Mouse (Mus musculus) MEL (cell line): ENCODE measurements around the gene Cyp2c23. TPM values are rescaled to one million over a fixed set of nuclear protein-coding genes. Genes with fewer than 3 reads are reported as not detected.

ENCODE experiments used
- DNase-seq: peaks from one replicate; pipeline ENCODE4 v3.0.0; 2011; ENCODE audit warnings: low read depth, low spot score
- H3K27ac ChIP-seq: 2 replicates; pipeline ENCODE4 v1.5.1; 2012; ENCODE audit warnings: low read depth, mild to moderate bottlenecking, control low read depth, low read length, moderate library complexity; ENCODE audit not compliant: control insufficient read depth
- H3K27me3 ChIP-seq, 2 experiments: fragments of 150-350 bp in 1 of 2; sonication (generic) in 1 of 2; 2 replicates each; pipeline ENCODE4 v1.6.1; 2012; ENCODE audit warnings: low read length in 2 of 2, mild to moderate bottlenecking in 2 of 2, improper control_type of control experiment in 1 of 2, moderate library complexity in 1 of 2; ENCODE audit not compliant: insufficient read depth in 2 of 2, control insufficient read depth in 1 of 2
- H3K36me3 ChIP-seq, 2 experiments: 2 replicates each; pipeline ENCODE4 v1.6.1; 2012 to 2014; ENCODE audit warnings: low read length in 2 of 2, improper control_type of control experiment in 1 of 2, inconsistent platforms in 1 of 2, mild to moderate bottlenecking in 1 of 2; ENCODE audit not compliant: insufficient read depth in 2 of 2, control insufficient read depth in 1 of 2
- H3K4me1 ChIP-seq, 2 experiments: fragments of 150-350 bp in 1 of 2; sonication (generic) in 1 of 2; 2 replicates each; pipeline ENCODE4 v1.6.1; 2012; ENCODE audit warnings: low read length in 2 of 2, improper control_type of control experiment in 1 of 2, mild to moderate bottlenecking in 1 of 2; ENCODE audit not compliant: insufficient read depth in 2 of 2, control insufficient read depth in 1 of 2
- H3K4me3 ChIP-seq, 2 experiments: fragments of 150-350 bp in 1 of 2; sonication (generic) in 1 of 2; 2 replicates each; pipeline ENCODE4 v1.5.1; 2012; ENCODE audit warnings: low read depth in 2 of 2, low read length in 2 of 2, mild to moderate bottlenecking in 2 of 2, moderate library complexity in 2 of 2, control low read depth in 1 of 2, improper control_type of control experiment in 1 of 2; ENCODE audit not compliant: control insufficient read depth in 1 of 2, insufficient read depth in 1 of 2
- H3K79me2 ChIP-seq: 2 replicates; pipeline ENCODE4 v1.6.1; 2012; ENCODE audit warnings: mild to moderate bottlenecking, low read length, moderate library complexity; ENCODE audit not compliant: control insufficient read depth, poor library complexity, insufficient read depth
- H3K9ac ChIP-seq: 2 replicates; pipeline ENCODE4 v1.6.1; 2012; ENCODE audit warnings: low read depth, mild to moderate bottlenecking, control low read depth, low read length, moderate library complexity; ENCODE audit not compliant: control insufficient read depth, poor library complexity, severe bottlenecking
- H3K9me3 ChIP-seq: fragments of 150-350 bp; sonication (generic); replicated peaks from 2 replicates; pipeline ENCODE4 v1.6.1; 2012; ENCODE audit warnings: mild to moderate bottlenecking, low read length, improper control_type of control experiment, moderate library complexity; ENCODE audit not compliant: insufficient read depth
- CHD2 ChIP-seq: IDR thresholded peaks from 2 replicates; pipeline ENCODE4 v1.6.1; 2011; ENCODE audit warnings: low read length, improper control_type of control experiment
- E2F4 ChIP-seq: IDR thresholded peaks from 2 replicates; pipeline ENCODE4 v1.6.1; 2011; ENCODE audit warnings: low read depth, low read length, improper control_type of control experiment, borderline replicate concordance
- ETS1 ChIP-seq: IDR thresholded peaks from 2 replicates; pipeline ENCODE4 v1.6.1; 2012; ENCODE audit warnings: low read depth, mild to moderate bottlenecking, inconsistent platforms, low read length, improper control_type of control experiment, moderate library complexity
- GATA1 ChIP-seq: IDR thresholded peaks from 2 replicates; pipeline ENCODE4 v1.6.1; 2011; ENCODE audit warnings: low read depth, low read length, improper control_type of control experiment
- HCFC1 ChIP-seq: IDR thresholded peaks from 2 replicates; pipeline ENCODE4 v1.6.1; 2012; ENCODE audit warnings: low read depth, mild to moderate bottlenecking, inconsistent platforms, low read length, improper control_type of control experiment, moderate library complexity
- JUND ChIP-seq: IDR thresholded peaks from 2 replicates; pipeline ENCODE4 v1.6.1; 2011; ENCODE audit warnings: low read depth, mild to moderate bottlenecking, improper control_type of control experiment, low read length
- MAZ ChIP-seq: IDR thresholded peaks from 2 replicates; pipeline ENCODE4 v1.6.1; 2012; ENCODE audit warnings: low read depth, mild to moderate bottlenecking, inconsistent platforms, low read length, improper control_type of control experiment
- MYB ChIP-seq: IDR thresholded peaks from 2 replicates; pipeline ENCODE4 v1.6.1; 2011; ENCODE audit warnings: mild to moderate bottlenecking, low read depth, low read length, improper control_type of control experiment
- NELFE ChIP-seq: IDR thresholded peaks from 2 replicates; pipeline ENCODE4 v1.6.1; 2011; ENCODE audit warnings: low read depth, low read length, improper control_type of control experiment
- NRF1 ChIP-seq: IDR thresholded peaks from 2 replicates; pipeline ENCODE4 v1.6.1; 2014; ENCODE audit warnings: low read depth, mild to moderate bottlenecking, inconsistent platforms, low read length, improper control_type of control experiment, moderate library complexity; ENCODE audit not compliant: poor library complexity, insufficient read depth, severe bottlenecking
- POLR2AphosphoS2 ChIP-seq: IDR thresholded peaks from 2 replicates; pipeline ENCODE4 v1.6.1; 2011; ENCODE audit warnings: low read length, improper control_type of control experiment
- RCOR1 ChIP-seq: IDR thresholded peaks from 2 replicates; pipeline ENCODE4 v1.6.1; 2012; ENCODE audit warnings: low read depth, mild to moderate bottlenecking, inconsistent platforms, low read length, improper control_type of control experiment
- SIN3A ChIP-seq: IDR thresholded peaks from 2 replicates; pipeline ENCODE4 v1.6.1; 2012; ENCODE audit warnings: low read length, improper control_type of control experiment, inconsistent platforms
- TBP ChIP-seq: IDR thresholded peaks from 2 replicates; pipeline ENCODE4 v1.8.0; 2011; ENCODE audit warnings: low read depth, low read length, improper control_type of control experiment
- UBTF ChIP-seq: IDR thresholded peaks from 2 replicates; pipeline ENCODE4 v1.6.1; 2012; ENCODE audit warnings: low read depth, mild to moderate bottlenecking, inconsistent platforms, low read length, improper control_type of control experiment, moderate library complexity, borderline replicate concordance; ENCODE audit not compliant: insufficient read depth
- ZC3H11A ChIP-seq: IDR thresholded peaks from 2 replicates; pipeline ENCODE4 v1.6.1; 2012; ENCODE audit warnings: low read depth, mild to moderate bottlenecking, inconsistent platforms, low read length, improper control_type of control experiment
- ZNF384 ChIP-seq: IDR thresholded peaks from 2 replicates; pipeline ENCODE4 v1.6.1; 2012; ENCODE audit warnings: low read depth, mild to moderate bottlenecking, inconsistent platforms, low read length, improper control_type of control experiment
- polyA plus RNA-seq, 2 experiments: library from polyadenylated mRNA; stranded (reverse) in 1 of 2; unstranded in 1 of 2; fragments of >175 nt in 1 of 2; fragments of >200 nt in 1 of 2; gene quantifications; 2 replicates each; pipeline versions ENCODE4 v1.2.1 to v1.2.4; 2012; ENCODE audit warnings: low replicate concordance in 2 of 2, low read depth in 1 of 2; ENCODE audit not compliant: insufficient read length in 2 of 2, insufficient read depth in 1 of 2, missing spikeins in 1 of 2
- total RNA-seq: library from RNA; depleted of rRNA; stranded (reverse); fragments of 300-350 nt; gene quantifications from 2 replicates; pipeline ENCODE4 v1.2.3, GENCODE M21; 2012

Cyp2c23 gene
- total and polyA plus RNA-seq, 3 experiments, result not detected

- Histone ChIP-seq H3K9me3 (no peaks in the 10 kb centered on the region), H3K27me3 (peaks cover 6 to 7% of the 10 kb centered on the region in 2 experiments), H3K4me3 (no peak overlapping the region), H3K27ac (no peak overlapping the region), H3K9ac (no peak overlapping the region), H3K4me1 (no peaks in the 10 kb centered on the region), H3K36me3 (no peaks in the 10 kb centered on the region), H3K79me2 (no peaks in the 10 kb centered on the region)
- no peak for DNase-seq
- TF ChIP-seq UBTF (no peak), NRF1 (no peak), ETS1 (no peak), NELFE (no peak), MAZ (no peak), POLR2AphosphoS2 (no peak), MYB (no peak), SIN3A (no peak), ZNF384 (no peak), HCFC1 (no peak), CHD2 (no peak)
Observed at GRCm38 (mm10) chr19:43990362-43990761, 38.6 kb downstream of the Cyp2c23 start.

DNA sequence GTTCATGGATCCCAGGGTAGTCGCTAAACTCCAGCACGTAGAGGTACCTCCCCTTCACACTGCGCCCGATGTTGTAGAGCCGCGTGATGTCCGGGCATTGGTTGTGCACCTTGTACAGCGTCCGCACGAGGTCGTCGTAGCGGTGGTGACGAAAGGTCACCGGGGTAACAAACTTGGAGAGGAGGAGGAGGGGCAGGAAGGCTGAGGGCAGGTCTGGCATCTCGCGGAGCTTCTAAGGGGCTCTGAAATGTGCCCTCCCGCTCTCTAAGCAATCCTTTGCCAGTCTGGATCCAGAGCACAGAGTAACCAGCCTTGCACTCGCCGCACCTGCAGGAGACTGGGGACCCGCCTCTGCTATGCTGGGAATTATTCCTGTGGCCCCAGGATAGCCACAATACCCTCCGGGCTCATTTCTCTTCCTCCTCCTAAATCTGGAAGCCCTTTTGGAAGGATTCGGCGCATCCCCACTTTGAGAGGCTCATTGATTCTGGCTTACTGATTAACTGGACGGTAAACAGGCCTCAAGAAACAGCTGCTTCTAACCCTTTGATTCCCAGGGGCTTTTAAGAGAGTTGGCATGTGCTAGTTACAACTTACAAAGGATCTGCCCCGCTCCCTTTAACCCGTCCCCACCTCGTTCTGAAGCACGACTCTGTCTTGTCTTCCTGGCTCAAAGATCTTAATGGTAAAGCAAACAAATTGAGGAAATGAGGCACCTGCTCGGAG is 42.8 kb downstream of the Cyp2c23 start, which contains the start of gene Cpn1:
Gene Cpn1 (minus strand): TSS at position 488 of the 726 bp plus-strand sequence.
- Histone ChIP-seq H3K36me3 (no peaks in the 10 kb centered on the region), H3K4me3 (no peak within 1 kb of the TSS), H3K4me1 (no peaks in the 10 kb centered on the region), H3K79me2 (no peaks in the 10 kb centered on the region), H3K27me3 (peaks cover 13% of the 10 kb centered on the region in 2 experiments), H3K9me3 (no peaks in the 10 kb centered on the region), H3K27ac (no peak within 1 kb of the TSS), H3K9ac (no peak within 1 kb of the TSS)
- no peak for DNase-seq
- TF ChIP-seq HCFC1 (no peak), CHD2 (no peak), ZC3H11A (no peak), JUND (no peak), E2F4 (no peak), GATA1 (no peak), SIN3A (no peak), RCOR1 (no peak), TBP (no peak)
